Mouse (Mus musculus) large intestine, adult 2 months (tissue): ENCODE results near the gene Psip1. TPM values are rescaled to one million over a fixed set of nuclear protein-coding genes. Genes with fewer than 3 reads are reported as not detected.

Experiments used
- DNase-seq: peaks from one replicate; pipeline ENCODE4 v3.0.0-alpha.2; 2012; ENCODE audit warnings: low read depth, low spot score
- WGBS: fragments of 180-500 bp; shearing (Covaris S2); methylation state at CpG from one replicate; pipeline ENCODE4 v1.1.7; 2018; 5-methylcytosine and 5-hydroxymethylcytosine counted together
- polyA plus RNA-seq: library from polyadenylated mRNA; depleted of rRNA; stranded (reverse); fragments of >200 nt; gene quantifications from 2 replicates; pipeline ENCODE4 v1.2.3, GENCODE M21; 2012; rRNA removed

The Psip1 gene
- polyA plus RNA-seq, 1 experiment, result 6.3 TPM

- DNase-seq, result no peak
- WGBS, result over 99% methylated on average over 7 of the region's 7 CpGs
These were observed 59.1 kb downstream of the Psip1 start for GRCm38 (mm10) chr4:83427141-83427540.

DNA sequence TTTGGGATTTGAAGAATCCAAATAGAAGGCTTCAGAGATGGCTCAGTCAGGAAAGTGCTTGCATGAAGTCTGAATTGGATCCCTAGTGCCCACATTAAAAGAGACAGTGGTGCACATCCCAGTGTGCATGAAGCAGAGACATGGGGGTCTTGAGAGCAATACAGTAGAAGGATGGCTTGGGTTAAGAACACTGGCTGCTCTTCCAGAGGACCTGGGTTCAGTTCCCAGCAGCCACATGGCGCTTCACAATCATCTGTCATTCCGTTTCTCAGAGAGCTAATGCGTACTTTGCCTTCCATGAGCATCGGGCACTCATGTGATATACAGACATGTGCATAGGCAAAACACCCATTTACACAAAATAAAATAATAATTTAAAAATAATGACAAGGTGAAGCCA is 61.1 kb downstream of the Psip1 start:
- DNase-seq, result no peak
- WGBS, result 97% methylated on average over 4 of the region's 4 CpGs

DNA sequence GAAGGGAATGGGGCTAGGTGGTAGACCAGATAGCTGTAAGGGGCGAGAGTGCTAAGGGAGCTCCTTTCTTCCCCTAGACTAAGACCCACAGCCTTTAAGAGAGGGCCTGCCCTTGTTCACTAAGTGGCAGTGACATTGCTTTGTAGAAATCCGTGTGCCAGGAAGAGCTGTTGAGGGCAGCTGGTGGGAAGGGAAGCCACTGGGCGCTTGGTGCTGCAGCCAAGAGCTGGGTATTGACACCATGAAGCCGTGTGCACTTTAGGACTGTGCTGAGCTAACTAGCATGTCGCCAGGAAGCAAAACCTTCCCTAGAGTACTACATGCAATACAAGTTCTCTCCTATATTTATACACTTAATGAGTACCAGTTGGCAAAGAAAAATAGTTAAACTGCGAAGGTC is 62.6 kb downstream of the Psip1 start:
- over 99% methylated on average over 6 of the region's 6 CpGs for WGBS
- DNase-seq, result no peak

GRCm38 (mm10) chr4:83418781-83419180 is 67.5 kb downstream of the Psip1 start:
- no peak for DNase-seq
- 41% methylated on average over 2 of the region's 2 CpGs for WGBS

- WGBS, result under 1% methylated on average over 30 of the region's 30 CpGs
- no peak for DNase-seq
These were observed 68.5 kb downstream of the Psip1 start for GRCm38 (mm10) chr4:83417820-83418186.

- peak; percentile 79 for DNase-seq
- WGBS, result under 1% methylated on average over 41 of the region's 41 CpGs
These were observed 69.0 kb downstream of the Psip1 start, which contains the start of gene Snapc3 for GRCm38 (mm10) chr4:83417160-83417819. Gene Snapc3 (plus strand): TSS chr4:83417724.

DNA sequence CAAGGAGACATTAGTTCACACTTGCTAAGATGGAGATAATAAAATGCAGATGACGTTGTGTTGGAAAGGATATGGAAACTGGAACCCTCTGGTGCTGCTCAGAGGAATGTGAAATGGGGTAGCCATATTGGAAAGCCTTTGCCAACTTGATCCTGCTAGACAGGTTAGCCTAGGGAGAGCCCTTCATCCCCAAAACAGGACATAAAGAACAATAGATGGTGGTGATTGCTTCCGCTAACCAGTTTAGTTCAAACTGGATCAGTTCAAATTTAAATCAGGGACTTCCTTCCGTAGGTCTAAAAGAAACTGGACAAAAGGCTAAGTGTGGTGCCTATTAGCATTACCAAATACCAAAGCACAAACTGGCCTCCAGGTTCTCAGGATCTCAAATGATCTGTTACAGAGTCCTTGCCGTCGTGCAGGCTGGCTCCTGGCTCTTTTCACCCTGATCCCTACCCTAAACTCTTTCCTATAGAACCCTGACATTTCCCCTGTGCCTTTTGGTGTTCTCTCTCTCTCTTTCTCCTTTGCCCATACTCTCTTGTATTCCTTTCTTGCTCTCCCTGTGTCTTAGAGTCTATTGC is 71.9 kb downstream of the Psip1 start:
- no peak for DNase-seq
- 90% methylated on average over 5 of the region's 5 CpGs for WGBS

DNA sequence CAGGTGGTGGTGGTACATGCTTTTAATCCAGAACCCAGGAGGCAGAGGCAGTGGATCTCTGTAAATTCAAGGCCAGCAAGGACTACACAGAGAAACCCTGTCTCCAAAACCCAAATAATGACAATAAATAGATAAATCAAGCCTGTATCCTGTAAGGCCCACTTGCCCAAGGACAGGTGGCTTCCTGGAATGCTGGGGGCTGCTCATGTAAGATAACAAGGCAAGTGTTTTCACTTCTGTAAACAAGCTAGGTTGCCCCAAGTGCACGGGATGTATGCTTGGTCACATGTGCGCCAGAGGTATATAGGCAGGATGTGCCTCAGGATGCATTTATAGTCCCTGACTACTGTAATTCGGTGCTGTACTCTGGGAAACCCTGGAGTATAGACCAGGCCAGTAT is 74.2 kb downstream of the Psip1 start:
- no peak for DNase-seq
- WGBS, result 62% methylated on average over 3 of the region's 3 CpGs

DNA sequence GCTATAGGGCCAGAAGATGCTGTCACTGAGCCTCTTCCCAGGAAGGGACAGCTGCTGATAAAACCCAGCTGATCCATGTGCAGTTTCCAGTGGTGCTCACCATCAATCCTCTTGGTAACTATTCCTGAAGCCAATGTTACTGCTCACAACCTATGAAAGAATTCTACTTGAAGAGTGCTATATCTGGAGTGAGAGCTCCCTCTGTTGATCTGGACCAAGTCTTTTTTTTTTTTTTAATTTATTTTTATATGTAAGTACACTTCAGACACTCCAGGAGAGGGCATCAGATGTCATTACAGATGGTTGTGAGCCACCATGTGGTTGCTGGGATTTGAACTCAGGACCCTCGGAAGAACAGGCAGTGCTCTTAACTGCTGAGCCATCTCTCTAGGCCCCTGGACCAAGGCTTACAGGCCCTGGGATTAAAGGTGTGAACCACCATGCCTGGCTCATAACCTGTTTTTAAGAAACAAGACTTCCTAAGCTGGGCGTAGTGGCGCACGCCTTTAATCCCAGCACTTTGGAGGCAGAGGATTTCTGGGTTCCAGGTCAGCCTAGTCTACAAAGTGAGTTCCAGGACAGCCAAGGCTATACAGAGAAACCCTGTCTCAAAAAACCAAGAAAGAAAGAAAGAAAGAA is 76.3 kb downstream of the Psip1 start:
- 95% methylated on average over 4 of the region's 4 CpGs for WGBS
- no peak for DNase-seq

DNA sequence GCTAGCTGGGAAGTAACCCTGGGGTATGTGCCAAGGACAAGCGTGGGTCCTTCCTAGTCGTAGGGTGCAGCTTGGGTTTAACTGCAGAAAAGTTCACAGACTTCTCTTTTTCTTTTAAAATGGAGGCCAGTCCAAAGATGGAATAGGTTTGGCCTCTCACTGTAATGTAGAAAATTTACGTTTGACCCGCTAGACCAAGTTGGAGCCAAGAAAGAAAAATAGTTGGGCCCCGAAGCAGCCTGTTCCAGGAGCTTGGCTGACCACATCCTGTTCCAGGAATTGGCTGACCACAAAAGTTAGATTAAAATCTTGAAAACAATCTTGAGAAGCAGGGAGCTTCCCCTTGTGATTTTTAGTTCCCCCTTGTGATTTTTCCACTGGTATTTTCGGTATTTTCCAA is 78.6 kb downstream of the Psip1 start:
- DNase-seq, result no peak
- 87% methylated on average over 6 of the region's 6 CpGs for WGBS

Other genes starting within 250 kb of the Psip1 start
- 2.7 and 5.4 TPM in 2 replicates for gene Ttc39b, start 162.2 kb downstream of the Psip1 start, polyA plus RNA-seq
- gene Snapc3, start 68.7 kb downstream of the Psip1 start, polyA plus RNA-seq, result 6.0 and 10.5 TPM in 2 replicates
- gene Ccdc171, start 39.1 kb upstream of the Psip1 start, polyA plus RNA-seq, result 0.19 and 0.49 TPM in 2 replicates